Mouse (Mus musculus) embryonic facial prominence, embryonic 11.5 days (tissue): ENCODE measurements around the gene Tsen54. TPM values are rescaled to one million over a fixed set of nuclear protein-coding genes. Genes with fewer than 3 reads are reported as not detected.

Experiments used
- ATAC-seq: fragments of 200-750 bp; cut with Nextera tagmentation; replicated peaks from 2 replicates; pipeline ENCODE4 v1.8.0; 2017; ENCODE audit warnings: low read depth; ENCODE audit not compliant: insufficient number of reproducible peaks, low FRiP score, low TSS enrichment
- DNase-seq: peaks from one replicate; pipeline ENCODE4 v3.0.0-alpha.2; 2015; ENCODE audit warnings: low spot score
- H3K27ac ChIP-seq: fragments of 300-500 bp; sonication (generic); replicated peaks from 2 replicates; pipeline ENCODE4 v1.5.1; 2014; ENCODE audit warnings: mild to moderate bottlenecking, low read depth, low read length, control low read depth
- H3K27me3 ChIP-seq: fragments of 300-500 bp; sonication (generic); 2 replicates; pipeline ENCODE4 v1.6.1; 2014; ENCODE audit warnings: mild to moderate bottlenecking, low read length, moderate library complexity, mixed read lengths; ENCODE audit not compliant: control insufficient read depth, insufficient read depth
- H3K36me3 ChIP-seq: fragments of 300-500 bp; sonication (generic); replicated peaks from 2 replicates; pipeline ENCODE4 v1.6.1; 2014; ENCODE audit warnings: low read depth, mild to moderate bottlenecking, low read length, moderate library complexity, mixed read lengths; ENCODE audit not compliant: control insufficient read depth, insufficient read depth
- H3K4me1 ChIP-seq: fragments of 300-500 bp; sonication (generic); 2 replicates; pipeline ENCODE4 v1.6.1; 2014; ENCODE audit warnings: low read length, mixed read lengths; ENCODE audit not compliant: control insufficient read depth, insufficient read depth
- H3K4me2 ChIP-seq: fragments of 300-500 bp; sonication (generic); 2 replicates; pipeline ENCODE4 v1.6.1; 2014; ENCODE audit warnings: low read depth, mild to moderate bottlenecking, control low read depth, low read length, moderate library complexity
- H3K4me3 ChIP-seq: fragments of 300-500 bp; sonication (generic); 2 replicates; pipeline ENCODE4 v1.5.1; 2014; ENCODE audit warnings: low read depth, low read length, control low read depth
- H3K9ac ChIP-seq: fragments of 300-500 bp; sonication (generic); replicated peaks from 2 replicates; pipeline ENCODE4 v1.6.1; 2014; ENCODE audit warnings: mild to moderate bottlenecking, control low read depth, low read length
- H3K9me3 ChIP-seq: fragments of 300-500 bp; sonication (generic); replicated peaks from 2 replicates; pipeline ENCODE4 v1.6.1; 2016; ENCODE audit warnings: mild to moderate bottlenecking, low read length, inconsistent platforms, mixed read lengths; ENCODE audit not compliant: control insufficient read depth
- WGBS: fragments of 180-500 bp; shearing (Covaris S2); extraction: QIAGEN DNeasy Blood & Tissue Kit; methylation state at CpG from one replicate; pipeline ENCODE4 v1.1.7; 2014; 5-methylcytosine and 5-hydroxymethylcytosine counted together
- polyA plus RNA-seq: library from polyadenylated mRNA; unstranded; fragments of >200 nt; fragmentation: Nextera tagmentation; extraction: Ambion mirVana; gene quantifications from 2 replicates; pipeline ENCODE4 v1.2.1, GENCODE M21; 2014

Gene Tsen54
- polyA plus RNA-seq, 1 experiment from 2014 or later = 22.2 TPM

DNA sequence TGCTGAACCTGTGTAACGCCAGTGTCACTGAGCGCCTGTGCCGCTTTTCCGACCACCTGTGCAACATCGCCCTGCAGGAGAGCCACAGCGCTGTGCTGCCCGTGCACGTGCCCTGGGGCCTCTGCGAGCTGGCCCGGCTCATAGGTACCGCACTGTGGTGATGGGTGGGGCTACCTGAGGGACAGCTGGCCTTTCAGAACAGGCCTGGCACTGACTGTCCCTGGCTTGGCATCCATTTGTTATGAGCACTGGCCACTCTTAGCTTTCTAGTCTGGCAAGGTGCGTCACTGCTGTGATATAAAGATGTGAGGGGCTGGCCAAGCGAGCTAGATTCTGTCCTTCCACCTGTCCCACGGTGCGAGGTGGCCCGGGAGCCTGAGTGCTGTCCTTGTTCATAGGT is 22.6 kb upstream of the Tsen54 start:
- Histone ChIP-seq H3K9me3 (no peaks in the 10 kb centered on the region), H3K4me1 (no peaks in the 10 kb centered on the region), H3K27ac (no peak overlapping the region), H3K4me3 (no peak overlapping the region), H3K27me3 (no peaks in the 10 kb centered on the region), H3K4me2 (no peak overlapping the region), H3K9ac (no peak overlapping the region), H3K36me3 (peaks cover 12% of the 10 kb centered on the region)
- no peak for DNase-seq
- WGBS = 91% methylated on average over 16 of the region's 16 CpGs
- ATAC-seq = no peak

DNA sequence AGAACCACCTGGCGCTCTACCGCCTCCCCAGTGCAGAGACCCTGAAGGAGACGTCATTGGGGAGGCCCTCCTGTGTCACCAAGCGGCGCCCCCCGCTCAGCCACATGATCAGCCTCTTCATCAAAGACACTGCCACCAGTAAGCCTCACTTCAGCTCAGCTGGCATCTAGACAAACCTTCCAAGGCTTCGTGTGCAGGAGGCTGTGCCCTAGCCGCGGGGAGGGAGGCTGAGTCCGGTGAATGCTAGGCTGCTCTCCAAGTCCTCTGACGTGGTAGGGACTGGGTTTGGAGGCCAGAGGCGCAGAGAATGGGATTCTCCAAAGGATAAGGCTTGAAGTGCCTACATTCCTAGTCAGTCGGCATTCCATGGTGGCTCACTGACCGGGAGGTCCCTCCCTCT is 22.2 kb upstream of the Tsen54 start:
- no peaks in the 10 kb centered on the region for H3K9me3 ChIP-seq
- no peaks in the 10 kb centered on the region for H3K4me1 ChIP-seq
- H3K27me3 ChIP-seq = no peaks in the 10 kb centered on the region
- H3K36me3 ChIP-seq = peaks cover 12% of the 10 kb centered on the region
- ATAC-seq (no peak), DNase-seq (no peak)
- H3K4me3 ChIP-seq = no peak overlapping the region
- H3K27ac ChIP-seq = no peak overlapping the region
- no peak overlapping the region for H3K9ac ChIP-seq
- WGBS = 87% methylated on average over 14 of the region's 14 CpGs
- H3K4me2 ChIP-seq = no peak overlapping the region

DNA sequence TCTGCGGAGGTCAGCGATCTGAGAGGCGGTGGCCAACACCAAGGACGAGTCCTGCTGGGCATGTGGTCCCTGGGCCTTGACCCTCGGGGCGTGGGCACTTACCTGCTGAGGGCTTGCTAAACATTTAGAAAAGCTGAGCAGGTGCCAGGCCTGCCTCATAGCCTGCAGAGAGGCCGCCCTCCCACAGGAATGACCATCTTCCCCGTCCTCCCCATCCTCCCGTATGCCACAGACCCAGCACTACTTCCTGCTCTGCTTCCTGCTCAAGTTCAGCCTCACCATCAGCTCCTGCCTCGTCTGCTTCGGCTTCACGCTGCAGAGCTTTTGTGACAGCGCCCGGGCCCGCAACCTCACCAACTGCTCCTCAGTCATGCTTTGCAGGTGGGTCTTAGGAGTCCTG is 17.6 kb upstream of the Tsen54 start:
- 85% methylated on average over 15 of the region's 15 CpGs for WGBS
- Histone ChIP-seq H3K36me3 (peaks cover 21% of the 10 kb centered on the region), H3K4me2 (no peak overlapping the region), H3K4me1 (no peaks in the 10 kb centered on the region), H3K9ac (no peak overlapping the region), H3K27ac (no peak overlapping the region), H3K4me3 (no peak overlapping the region), H3K27me3 (no peaks in the 10 kb centered on the region), H3K9me3 (no peaks in the 10 kb centered on the region)
- ATAC-seq (no peak), DNase-seq (no peak)

DNA sequence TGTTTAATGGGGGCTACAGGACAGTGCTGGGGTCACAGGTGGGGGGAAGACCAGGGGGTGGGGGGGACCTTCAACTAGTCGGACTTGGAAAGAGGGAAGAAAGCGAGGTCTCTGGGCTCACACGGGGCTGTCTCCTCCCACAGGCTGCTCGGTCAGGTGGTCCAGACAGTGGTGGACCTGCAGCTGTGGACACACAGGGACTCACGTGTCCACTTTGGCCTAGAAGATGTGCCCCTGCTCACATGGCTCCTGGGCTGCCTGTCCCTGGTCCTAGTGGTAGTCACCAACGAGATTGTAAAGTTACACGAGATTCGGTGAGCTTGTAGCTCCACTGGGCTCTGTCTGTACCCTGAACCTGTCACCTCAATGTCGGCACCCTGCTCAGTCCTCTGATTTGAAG is 16.9 kb upstream of the Tsen54 start:
- no peak overlapping the region for H3K9ac ChIP-seq
- H3K36me3 ChIP-seq = peaks cover 20% of the 10 kb centered on the region
- H3K4me2 ChIP-seq = no peak overlapping the region
- H3K27ac ChIP-seq = no peak overlapping the region
- no peak for DNase-seq
- no peaks in the 10 kb centered on the region for H3K27me3 ChIP-seq
- no peak overlapping the region for H3K4me3 ChIP-seq
- 85% methylated on average over 9 of the region's 9 CpGs for WGBS
- H3K9me3 ChIP-seq = no peaks in the 10 kb centered on the region
- ATAC-seq = no peak
- H3K4me1 ChIP-seq = no peaks in the 10 kb centered on the region

DNA sequence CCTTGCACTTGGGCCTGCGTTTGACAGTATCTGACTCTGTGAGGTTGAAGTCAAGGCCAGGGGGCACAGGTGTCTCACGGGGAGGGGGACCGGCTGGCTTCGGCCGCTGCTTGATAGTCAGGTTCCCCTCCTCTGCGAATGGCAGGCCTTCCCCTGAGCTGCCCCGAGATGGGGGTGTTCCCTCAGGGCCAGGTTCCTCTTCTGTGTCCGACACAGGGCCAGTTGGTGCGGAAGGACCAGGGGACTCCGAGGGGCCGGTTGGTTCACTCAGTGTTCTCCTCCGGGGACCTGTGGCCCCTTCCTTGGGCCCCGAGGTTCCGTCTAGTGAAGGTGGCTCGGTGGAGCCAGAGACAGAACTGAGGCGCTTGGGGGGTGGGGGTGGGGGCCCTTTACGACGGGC is 13.5 kb upstream of the Tsen54 start:
- H3K4me2 ChIP-seq = no peak overlapping the region
- DNase-seq (no peak), ATAC-seq (no peak)
- no peaks in the 10 kb centered on the region for H3K27me3 ChIP-seq
- no peak overlapping the region for H3K27ac ChIP-seq
- no peaks in the 10 kb centered on the region for H3K9me3 ChIP-seq
- H3K36me3 ChIP-seq = peaks cover 24% of the 10 kb centered on the region
- WGBS = 90% methylated on average over 17 of the region's 18 CpGs
- H3K4me3 ChIP-seq = no peak overlapping the region
- no peak overlapping the region for H3K9ac ChIP-seq
- no peaks in the 10 kb centered on the region for H3K4me1 ChIP-seq

DNA sequence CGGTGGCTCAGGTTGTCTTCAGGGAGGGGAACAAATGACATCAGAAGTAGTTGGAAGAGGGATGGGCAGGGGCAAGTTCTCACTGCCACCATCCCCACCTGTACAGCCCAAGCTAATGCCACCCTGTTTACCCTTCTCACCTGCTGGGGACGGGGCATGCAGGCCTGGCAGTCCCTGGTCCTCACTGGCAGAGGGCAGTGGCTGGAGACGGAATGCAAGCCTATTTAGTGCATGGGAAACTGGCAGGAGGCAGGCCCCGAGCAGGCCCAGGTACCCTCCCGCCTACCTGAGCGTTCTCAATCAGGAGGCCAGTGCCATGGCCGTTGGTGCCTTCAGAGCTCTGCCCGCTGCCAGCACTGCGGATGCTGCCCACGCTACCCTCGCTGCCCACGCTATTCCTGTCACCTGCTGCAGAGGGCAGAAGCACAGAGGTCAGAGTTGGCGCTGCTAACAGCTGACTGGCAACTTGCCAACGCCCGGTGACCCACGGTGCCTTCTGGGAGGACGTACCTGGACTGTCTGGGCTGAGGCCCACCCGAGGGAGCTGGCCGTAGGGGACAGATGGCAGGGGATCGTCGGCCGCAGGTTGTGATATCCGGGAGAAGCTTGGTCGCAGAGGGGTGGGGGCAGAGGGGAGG is 11.3 kb upstream of the Tsen54 start:
- Histone ChIP-seq H3K27me3 (no peaks in the 10 kb centered on the region), H3K4me1 (no peaks in the 10 kb centered on the region; the same call in 1 of the 2 replicates), H3K36me3 (peaks cover 31% of the 10 kb centered on the region), H3K9ac (no peak overlapping the region), H3K9me3 (no peaks in the 10 kb centered on the region), H3K4me3 (no peak overlapping the region), H3K27ac (no peak overlapping the region), H3K4me2 (no peak overlapping the region)
- no peak for ATAC-seq
- DNase-seq = no peak
- WGBS = 95% methylated on average over 24 of the region's 24 CpGs

DNA sequence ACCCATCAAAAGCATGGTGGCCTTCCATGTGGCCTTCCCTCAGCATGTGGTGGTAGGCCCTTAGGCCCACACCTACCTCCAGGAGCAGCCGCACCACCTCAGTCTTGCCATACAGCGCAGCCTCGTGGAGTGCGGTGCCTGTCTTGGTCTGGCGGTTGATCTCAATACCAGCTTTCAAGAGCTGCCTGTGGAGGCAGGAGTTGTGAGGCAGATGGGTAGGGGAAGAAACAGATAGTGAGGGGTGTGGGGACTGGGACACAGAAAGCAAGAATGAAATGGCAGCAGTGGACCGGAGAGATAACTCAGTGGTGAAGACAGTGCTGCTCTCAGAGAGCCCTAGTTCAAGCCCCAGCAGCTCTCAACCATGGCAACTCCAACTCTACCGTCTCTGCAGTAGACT is 9.5 kb upstream of the Tsen54 start:
- Histone ChIP-seq H3K4me1 (peaks cover 3% of the 10 kb centered on the region), H3K27ac (no peak overlapping the region), H3K4me2 (no peak overlapping the region), H3K36me3 (peaks cover 27% of the 10 kb centered on the region), H3K27me3 (no peaks in the 10 kb centered on the region), H3K9me3 (no peaks in the 10 kb centered on the region), H3K9ac (no peak overlapping the region), H3K4me3 (no peak overlapping the region)
- ATAC-seq (no peak), DNase-seq (no peak)
- WGBS = 95% methylated on average over 7 of the region's 7 CpGs

DNA sequence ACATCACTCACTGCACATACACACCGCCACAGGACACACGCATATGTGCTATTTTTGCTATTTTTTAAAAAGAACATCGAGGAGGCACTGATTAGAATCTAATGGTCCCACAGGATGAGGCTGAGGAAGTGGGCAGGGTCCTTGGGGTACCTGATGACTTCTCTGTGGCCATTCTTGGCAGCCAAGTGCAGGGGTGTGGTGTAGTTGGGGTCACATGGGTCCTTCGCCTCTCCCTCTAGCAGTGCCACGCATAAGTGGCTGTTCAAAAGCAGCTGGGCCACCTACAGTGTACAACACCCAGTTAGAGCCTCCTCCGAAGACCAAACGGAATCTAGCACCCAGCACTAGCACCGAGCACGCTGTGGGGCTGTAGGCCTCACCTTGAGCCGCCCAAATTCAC is 8.4 kb upstream of the Tsen54 start:
- peaks cover 27% of the 10 kb centered on the region for H3K36me3 ChIP-seq
- H3K27ac ChIP-seq = no peak overlapping the region
- H3K9ac ChIP-seq = no peak overlapping the region
- no peak overlapping the region for H3K4me3 ChIP-seq
- no peak overlapping the region for H3K4me2 ChIP-seq
- WGBS = 95% methylated on average over 10 of the region's 10 CpGs
- H3K27me3 ChIP-seq = no peaks in the 10 kb centered on the region
- DNase-seq = no peak
- ATAC-seq = no peak
- peaks cover 5% of the 10 kb centered on the region for H3K4me1 ChIP-seq
- H3K9me3 ChIP-seq = no peaks in the 10 kb centered on the region
